Mouse (Mus musculus) myocyte (in vitro differentiated cells): ENCODE measurements around the gene Syap1. TPM values are rescaled to one million over a fixed set of nuclear protein-coding genes. Genes with fewer than 3 reads are reported as not detected.
"Not testable (repeated sequence)": the region's sequence is repeated elsewhere in the genome, so short reads cannot be mapped to it uniquely, and the experiment has no call there.

Experiments
- H3K27me3 ChIP-seq: one replicate; pipeline ENCODE4 v1.6.1; 2011; ENCODE audit not compliant: control insufficient read depth, insufficient read depth, insufficient read length
- H3K36me3 ChIP-seq: one replicate; pipeline ENCODE4 v1.6.1; 2011; ENCODE audit not compliant: control insufficient read depth, insufficient read depth
- H3K4me2 ChIP-seq: one replicate; pipeline ENCODE4 v1.6.1; 2011; ENCODE audit warnings: low read depth, control low read depth
- H3K4me3 ChIP-seq: one replicate; pipeline ENCODE4 v1.5.1; 2011; ENCODE audit warnings: mild to moderate bottlenecking, control low read depth, moderate library complexity
- H3K79me2 ChIP-seq: one replicate; pipeline ENCODE4 v1.6.1; 2011; ENCODE audit not compliant: control insufficient read depth, insufficient read depth
- H3ac ChIP-seq: one replicate; pipeline ENCODE4 v1.6.1; 2011; ENCODE audit not compliant: control insufficient read depth, insufficient read length
- CEBPB ChIP-seq: IDR thresholded peaks from 2 replicates; pipeline ENCODE4 v1.6.1; 2011; ENCODE audit warnings: mild to moderate bottlenecking, moderate library complexity; ENCODE audit not compliant: poor library complexity, insufficient read depth, severe bottlenecking
- E2F4 ChIP-seq: IDR thresholded peaks from one replicate; pipeline ENCODE4 v1.6.1; 2011; ENCODE audit warnings: mild to moderate bottlenecking, control low read depth, moderate library complexity; ENCODE audit not compliant: insufficient read depth
- MAX ChIP-seq: IDR thresholded peaks from one replicate; pipeline ENCODE4 v1.6.1; 2011; ENCODE audit warnings: low read depth, mild to moderate bottlenecking, control low read depth
- MYOD1 ChIP-seq, 3 experiments: IDR thresholded peaks; one replicate each; pipeline ENCODE4 v1.6.1; 2011; ENCODE audit warnings: control low read depth in 2 of 3, low read depth in 2 of 3, mild to moderate bottlenecking in 2 of 3, moderate library complexity in 1 of 3; ENCODE audit not compliant: insufficient read length in 2 of 3, control insufficient read depth in 1 of 3
- MYOG ChIP-seq, 3 experiments: IDR thresholded peaks; one replicate each; pipeline ENCODE4 v1.6.1; 2011; ENCODE audit warnings: control low read depth in 2 of 3, low read depth in 2 of 3, mild to moderate bottlenecking in 2 of 3; ENCODE audit not compliant: insufficient read length in 2 of 3, control insufficient read depth in 1 of 3, insufficient read depth in 1 of 3
- POLR2A ChIP-seq: IDR thresholded peaks from one replicate; pipeline ENCODE4 v1.6.1; 2011; ENCODE audit warnings: low read depth, mild to moderate bottlenecking, control low read depth, moderate library complexity; ENCODE audit not compliant: insufficient read length
- POLR2AphosphoS2 ChIP-seq: IDR thresholded peaks from one replicate; pipeline ENCODE4 v1.6.1; 2011; ENCODE audit warnings: low read depth, control low read depth; ENCODE audit not compliant: insufficient read length
- REST ChIP-seq: IDR thresholded peaks from one replicate; pipeline ENCODE4 v1.6.1; 2011; ENCODE audit warnings: mild to moderate bottlenecking, control low read depth, moderate library complexity; ENCODE audit not compliant: insufficient read depth, insufficient read length
- SRF ChIP-seq: IDR thresholded peaks from one replicate; pipeline ENCODE4 v1.6.1; 2011; ENCODE audit warnings: low read depth; ENCODE audit not compliant: control insufficient read depth, insufficient read length
- TCF12 ChIP-seq: IDR thresholded peaks from one replicate; pipeline ENCODE4 v1.6.1; 2011; ENCODE audit warnings: mild to moderate bottlenecking, control low read depth; ENCODE audit not compliant: poor library complexity, insufficient read depth, severe bottlenecking
- TCF3 ChIP-seq: IDR thresholded peaks from one replicate; pipeline ENCODE4 v1.6.1; 2011; ENCODE audit warnings: low read depth, control low read depth; ENCODE audit not compliant: insufficient read length
- USF1 ChIP-seq: IDR thresholded peaks from one replicate; pipeline ENCODE4 v1.6.1; 2011; ENCODE audit warnings: low read depth, mild to moderate bottlenecking, control low read depth, moderate library complexity
- polyA plus RNA-seq: library from polyadenylated mRNA; unstranded; fragments of >200 nt; fragmentation: generic; extraction: Trizol; gene quantifications from one replicate; pipeline ENCODE4 v1.2.1, GENCODE M21; 2012; ENCODE audit warnings: missing spikeins

The Syap1 gene
- polyA plus RNA-seq, 1 experiment, result 25.6 TPM

DNA sequence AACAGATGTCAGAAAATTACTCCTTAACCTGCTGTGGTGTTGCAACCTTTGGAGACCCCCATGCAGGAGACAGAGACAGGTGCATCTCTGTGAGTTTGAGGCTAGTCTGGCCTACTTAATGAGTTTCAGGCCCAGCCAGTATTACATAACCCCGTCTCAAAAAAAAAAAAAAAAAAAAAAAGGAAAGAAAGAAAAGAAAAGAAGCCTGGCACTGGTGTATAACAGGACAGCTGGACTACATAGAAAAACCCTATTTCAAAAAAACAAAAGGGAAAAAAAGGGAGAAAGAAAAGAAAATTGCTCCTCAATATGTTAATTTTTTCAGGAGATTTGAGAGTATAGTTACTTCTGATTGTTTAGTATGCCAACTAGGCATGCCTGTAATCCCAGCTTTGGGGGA is 57.2 kb downstream of the Syap1 start:
- no peak for TF ChIP-seq USF1
- no peak for TF ChIP-seq MYOD1 (IDR thresholded peaks at IDR 0.05; ENCODE audit: control insufficient read depth in 1 of 3, insufficient read length in 2 of 3, low read depth in 2 of 3)
- no peak for TF ChIP-seq MYOG (IDR thresholded peaks at IDR 0.05; ENCODE audit: control insufficient read depth in 1 of 3, insufficient read depth in 1 of 3, insufficient read length in 2 of 3, low read depth in 2 of 3)
- TF ChIP-seq POLR2AphosphoS2, result no peak
- TF ChIP-seq POLR2A, result no peak
- TF ChIP-seq SRF, result no peak
- TF ChIP-seq TCF3, result no peak
- no peak for TF ChIP-seq TCF12
- no peak for TF ChIP-seq CEBPB
- no peak for TF ChIP-seq REST
- TF ChIP-seq MAX, result no peak
- no peak for TF ChIP-seq E2F4
- Histone ChIP-seq H3ac (no peak overlapping the region), H3K4me3 (no peak overlapping the region), H3K27me3 (no peaks in the 10 kb centered on the region), H3K4me2 (no peak overlapping the region), H3K36me3 (no peaks in the 10 kb centered on the region), H3K79me2 (peaks cover 15% of the 10 kb centered on the region)

DNA sequence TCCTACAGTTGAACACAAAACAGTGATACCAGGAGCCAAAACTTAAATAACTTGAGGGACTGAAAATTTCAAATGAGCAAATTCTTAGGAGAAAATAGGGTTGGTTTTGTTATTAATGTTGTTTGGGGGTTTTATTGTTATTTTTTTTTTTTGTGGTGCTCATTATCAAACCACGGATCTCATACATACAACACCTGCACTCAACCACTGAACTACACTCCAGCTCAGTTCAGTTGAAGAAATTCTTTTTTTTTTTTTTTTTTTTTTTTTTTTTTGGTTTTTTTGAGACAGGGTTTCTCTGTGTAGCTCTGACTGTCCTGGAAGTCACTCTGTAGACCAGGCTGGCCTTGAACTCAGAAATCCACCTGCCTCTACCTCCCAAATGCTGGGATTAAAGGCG is 57.9 kb downstream of the Syap1 start:
- H3ac ChIP-seq, H3K27me3 ChIP-seq, H3K36me3 ChIP-seq: not testable (repeated sequence)
- Histone ChIP-seq H3K4me2 (peak overlapping the region; percentile 68), H3K79me2 (peaks cover 19% of the 10 kb centered on the region), H3K4me3 (peak overlapping the region; percentile 54)

GRCm38 (mm10) chrX:162829741-162830140 is 58.5 kb downstream of the Syap1 start:
- no peaks in the 10 kb centered on the region for H3K36me3 ChIP-seq
- H3K4me2 ChIP-seq, result peak overlapping the region; percentile 68
- no peaks in the 10 kb centered on the region for H3K27me3 ChIP-seq
- no peak for TF ChIP-seq POLR2AphosphoS2
- TF ChIP-seq MAX, result no peak
- no peak for TF ChIP-seq E2F4
- TF ChIP-seq TCF3, result no peak
- TF ChIP-seq CEBPB, result no peak
- H3K79me2 ChIP-seq, result peaks cover 19% of the 10 kb centered on the region
- no peak overlapping the region for H3ac ChIP-seq
- H3K4me3 ChIP-seq, result peak overlapping the region; percentile 54

DNA sequence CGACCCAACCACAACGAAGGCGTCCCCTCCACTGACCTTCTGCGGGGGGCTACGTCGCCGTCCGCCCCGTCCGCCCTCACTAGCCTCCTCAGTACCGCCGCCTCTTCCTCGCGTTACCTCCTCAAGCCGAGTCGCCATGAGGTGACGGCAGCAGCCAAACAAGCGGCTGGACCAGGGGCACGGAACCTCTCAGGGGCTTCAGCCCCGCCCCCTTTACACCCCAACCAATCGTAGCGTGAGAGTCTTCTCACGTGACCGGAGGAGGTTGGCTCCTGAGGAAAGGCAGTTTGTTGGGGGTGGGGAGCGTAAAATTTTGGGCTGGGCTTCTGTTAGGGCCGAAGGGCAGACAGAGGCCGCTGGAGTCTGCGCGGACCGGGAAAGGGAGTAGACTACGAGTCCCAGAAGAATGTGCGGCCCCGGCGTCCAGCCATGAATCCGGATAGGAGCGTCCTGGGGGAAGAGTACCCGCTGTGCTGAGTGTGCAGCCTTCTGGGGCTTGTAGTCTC is 59.0 kb downstream of the Syap1 start, which contains the start of gene Txlng:
Txlng (minus strand) TSS at position 252 of the 506 bp plus-strand sequence.
- Histone ChIP-seq H3K27me3 (no peaks in the 10 kb centered on the region), H3K36me3 (no peaks in the 10 kb centered on the region), H3K4me2 (peak within 1 kb of the TSS; percentile 68), H3ac (peak within 1 kb of the TSS; percentile 29), H3K4me3 (peak within 1 kb of the TSS; percentile 54), H3K79me2 (peaks cover 19% of the 10 kb centered on the region)
- TF ChIP-seq MYOD1 (IDR thresholded peaks at IDR 0.05; ENCODE audit: control insufficient read depth in 1 of 3, insufficient read length in 2 of 3, low read depth in 2 of 3) (no peak), USF1 (peak; percentile 92), MAX (no peak), CEBPB (no peak), POLR2AphosphoS2 (peak; percentile 88), MYOG (IDR thresholded peaks at IDR 0.05; ENCODE audit: control insufficient read depth in 1 of 3, insufficient read depth in 1 of 3, insufficient read length in 2 of 3, low read depth in 2 of 3) (no peak), E2F4 (no peak), REST (no peak), TCF12 (no peak), TCF3 (no peak), SRF (no peak), POLR2A (peak; percentile 93)

DNA sequence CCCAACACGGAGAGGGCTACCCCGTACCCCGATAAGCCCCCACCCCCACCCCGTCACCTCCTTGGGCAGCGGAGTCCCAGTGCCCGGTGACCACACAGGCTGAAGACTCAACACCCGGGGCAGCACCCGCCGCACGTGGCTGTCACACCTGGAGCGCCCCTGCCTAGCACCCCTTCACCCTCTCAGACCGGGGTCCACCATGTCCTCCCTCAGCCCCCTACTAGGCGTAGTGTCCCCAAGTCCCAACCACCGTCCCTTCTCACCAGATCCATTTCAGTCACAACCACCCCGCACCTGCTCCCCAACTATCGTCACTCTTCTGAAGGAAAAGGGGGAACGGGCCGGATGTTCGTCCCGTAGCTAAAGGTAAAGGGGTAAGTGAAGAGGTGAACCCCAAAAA is 59.5 kb downstream of the Syap1 start:
- TF ChIP-seq MYOD1 (IDR thresholded peaks at IDR 0.05; ENCODE audit: control insufficient read depth in 1 of 3, insufficient read length in 2 of 3, low read depth in 2 of 3) (no peak), TCF3 (no peak), POLR2A (no peak), USF1 (no peak), CEBPB (no peak), TCF12 (no peak)
- H3K4me3 ChIP-seq, result peak overlapping the region; percentile 54

More for the DNA sequence above, 59.5 kb downstream of the Syap1 start:
- Histone ChIP-seq H3K79me2 (peaks cover 19% of the 10 kb centered on the region), H3K4me2 (peak overlapping the region; percentile 24), H3ac (peak overlapping the region; percentile 29), H3K27me3 (no peaks in the 10 kb centered on the region), H3K36me3 (no peaks in the 10 kb centered on the region)
